In genomic region chr8:84661961-84662571, GRCm38 (mm10) we compare ENCODE assay signal across 8 mouse cellular contexts. TPM values are rescaled to one million over a fixed set of nuclear protein-coding genes. Genes with fewer than 3 reads are reported as not detected.
DNase-seq lines count a peak whose midpoint lies in the region; ATAC-seq and TF ChIP-seq lines count a peak whose summit lies in the region.

No protein-coding gene starts in this region.

- H3K4me1 ChIP-seq in G1E (ENCODE audit: insufficient read depth, low read depth, low read length) = peaks cover 59% of the 10 kb centered on the region
- peaks cover 46% of the 10 kb centered on the region for H3K4me1 ChIP-seq in hindbrain, embryonic 12.5 days
- H3K4me1 ChIP-seq in liver, adult 2 months (ENCODE audit: control insufficient read depth, insufficient read depth, low read length) = peaks cover 9% of the 10 kb centered on the region
- H3K4me1 ChIP-seq in neural tube, embryonic 12.5 days = peaks cover 45% of the 10 kb centered on the region

- H3K9ac ChIP-seq in hindbrain, embryonic 12.5 days = peak overlapping the region; percentile 72
- H3K9ac ChIP-seq in liver, adult 2 months (ENCODE audit: low read depth, low read length) = peak overlapping the region; percentile 74
- peak overlapping the region; percentile 91 for H3K9ac ChIP-seq in neural tube, embryonic 12.5 days

- no peaks in the 10 kb centered on the region for H3K27me3 ChIP-seq in G1E (ENCODE audit: insufficient read depth, low read length)
- no peaks in the 10 kb centered on the region for H3K27me3 ChIP-seq in hindbrain, embryonic 12.5 days
- no peaks in the 10 kb centered on the region for H3K27me3 ChIP-seq in liver, adult 2 months (ENCODE audit: control insufficient read depth, insufficient read depth, low read length)
- no peaks in the 10 kb centered on the region for H3K27me3 ChIP-seq in neural tube, embryonic 12.5 days (replicated peaks)

- no peak for TF ChIP-seq CTCF in G1E (IDR thresholded peaks at IDR 0.05; ENCODE audit: low read depth, low read length)
- TF ChIP-seq CTCF in liver, adult 2 months (IDR thresholded peaks at IDR 0.05; ENCODE audit: low read depth, low read length) = no peak

- H3K9me3 ChIP-seq in G1E (replicated peaks) = no peaks in the 10 kb centered on the region
- H3K9me3 ChIP-seq in hindbrain, embryonic 12.5 days (replicated peaks) = no peaks in the 10 kb centered on the region
- no peaks in the 10 kb centered on the region for H3K9me3 ChIP-seq in neural tube, embryonic 12.5 days

- peak overlapping the region; percentile 93 for H3K4me2 ChIP-seq in hindbrain, embryonic 12.5 days (replicated peaks)
- H3K4me2 ChIP-seq in neural tube, embryonic 12.5 days (replicated peaks) = peak overlapping the region; percentile 94

- H3K36me3 ChIP-seq in G1E (replicated peaks) = peaks cover 25% of the 10 kb centered on the region
- H3K36me3 ChIP-seq in hindbrain, embryonic 12.5 days = no peaks in the 10 kb centered on the region
- no peaks in the 10 kb centered on the region for H3K36me3 ChIP-seq in liver, adult 2 months (ENCODE audit: control insufficient read depth, insufficient read depth, low read length)
- H3K36me3 ChIP-seq in neural tube, embryonic 12.5 days = no peaks in the 10 kb centered on the region

- no peak for TF ChIP-seq POLR2A in liver, adult 2 months (IDR thresholded peaks at IDR 0.05; ENCODE audit: extremely low read depth, insufficient read depth, low read length)

- peak overlapping the region; percentile 88 for H3K27ac ChIP-seq in hindbrain, embryonic 12.5 days
- H3K27ac ChIP-seq in liver, adult 2 months (replicated peaks; ENCODE audit: insufficient read depth, low read depth, low read length) = peak overlapping the region; percentile 95
- H3K27ac ChIP-seq in neural tube, embryonic 12.5 days = peak overlapping the region; percentile 74

- H3K4me3 ChIP-seq in G1E (ENCODE audit: low read depth, low read length) = peak overlapping the region; percentile 83
- peak overlapping the region; percentile 62 for H3K4me3 ChIP-seq in hindbrain, embryonic 12.5 days
- peak overlapping the region; percentile 61 for H3K4me3 ChIP-seq in liver, adult 2 months (ENCODE audit: insufficient read depth, low read depth, low read length)
- H3K4me3 ChIP-seq in neural tube, embryonic 12.5 days = peak overlapping the region; percentile 78

- 0 out of 2 replicates have a peak, but pooled peaks have one; percentile 0 for ATAC-seq in frontal cortex, adult (ENCODE audit: low TSS enrichment)
- ATAC-seq in G1E (ENCODE audit: extremely low read depth, insufficient number of reproducible peaks, low FRiP score, poor library complexity, severe bottlenecking) = no peak
- ATAC-seq in erythroblast, adult 5-6 weeks (replicated peaks; ENCODE audit: low FRiP score, poor library complexity, severe bottlenecking) = 0 out of 2 replicates have a peak, but pooled peaks have one; percentile 0
- peak; percentile 14; the same call in 1 of the 2 replicates for ATAC-seq in hindbrain, embryonic 12.5 days (ENCODE audit: low FRiP score)
- peak; percentile 18 for ATAC-seq in neural tube, embryonic 12.5 days (ENCODE audit: low FRiP score, low read depth)

- H3K79me2 ChIP-seq in liver, adult 2 months (ENCODE audit: control insufficient read depth, insufficient read depth, low read length) = 0 out of 2 replicates have a peak, but pooled peaks cover 7% of the 10 kb centered on the region

- no peak for DNase-seq in frontal cortex, postnatal 25 days (ENCODE audit: low spot score in 2 of 2)
- DNase-seq in G1E (ENCODE audit: low spot score) = peak; percentile 25
- no peak for DNase-seq in liver, adult 2 months (ENCODE audit: extremely low read depth, low read depth, low spot score)
- DNase-seq in urinary bladder, postnatal 14 days (ENCODE audit: low spot score) = peak; percentile 45

- under 1% methylated on average over 61 of the region's 61 CpGs for WGBS in hindbrain, embryonic 12.5 days
- WGBS in liver, adult 2 months = under 1% methylated on average over 61 of the region's 61 CpGs
- under 1% methylated on average over 61 of the region's 61 CpGs for WGBS in neural tube, embryonic 12.5 days

RNA-seq across cellular contexts. Expression of gene Ier2, which starts 0.6 kb away (rescaled TPM):
- total RNA-seq in G1E (2014; fragmentation: Nextera tagmentation) = 60.5 and 64.9 TPM in 2 replicates
- 43.1 and 48.5 TPM in 2 replicates for total RNA-seq in G1E (2017)
- polyA plus RNA-seq in G1E (2012) = 112 and 119 TPM in 2 replicates
- total RNA-seq in erythroblast, adult 5-6 weeks (2015; ENCODE audit: low replicate concordance) = 17.8 and 22.9 TPM in 2 replicates
- total RNA-seq in erythroblast, adult 5-6 weeks (2017; ENCODE audit: low replicate concordance) = 9.2 and 14.8 TPM in 2 replicates
- 62.5 and 64.8 TPM in 2 replicates for polyA plus RNA-seq in hindbrain, embryonic 12.5 days (2016; fragmentation: Nextera tagmentation; extraction: Ambion mirVana)
- 13.1 and 15.6 TPM in 2 replicates for total RNA-seq in liver, adult 2 months (2014; rRNA removed)
- polyA plus RNA-seq in liver, adult 2 months (2012; rRNA removed) = 12.0 and 12.6 TPM in 2 replicates
- 72.4 and 72.8 TPM in 2 replicates for polyA plus RNA-seq in neural tube, embryonic 12.5 days (2016; fragmentation: Nextera tagmentation; extraction: Ambion mirVana)

RNA-seq across cellular contexts. Expression of gene Trmt1, which starts 24.0 kb away (rescaled TPM):
- total RNA-seq in G1E (2014; fragmentation: Nextera tagmentation) (63.3 and 64.9 TPM in 2 replicates), G1E (2017) (68.2 and 96.4 TPM in 2 replicates)
- polyA plus RNA-seq in G1E (2012) = 244 and 260 TPM in 2 replicates
- total RNA-seq in erythroblast, adult 5-6 weeks (2015; ENCODE audit: low replicate concordance) = 9.8 and 16.9 TPM in 2 replicates
- 18.3 and 21.5 TPM in 2 replicates for total RNA-seq in erythroblast, adult 5-6 weeks (2017; ENCODE audit: low replicate concordance)
- polyA plus RNA-seq in hindbrain, embryonic 12.5 days (2016; fragmentation: Nextera tagmentation; extraction: Ambion mirVana) = 51.2 and 55.9 TPM in 2 replicates
- total RNA-seq in liver, adult 2 months (2014; rRNA removed) = 20.7 and 27.3 TPM in 2 replicates
- polyA plus RNA-seq in liver, adult 2 months (2012; rRNA removed) = 44.6 and 58.6 TPM in 2 replicates
- 58.5 and 59.1 TPM in 2 replicates for polyA plus RNA-seq in neural tube, embryonic 12.5 days (2016; fragmentation: Nextera tagmentation; extraction: Ambion mirVana)

RNA-seq across cellular contexts. Expression of gene Nacc1, which starts 25.6 kb away (rescaled TPM):
- total RNA-seq in G1E (2014; fragmentation: Nextera tagmentation) (120 and 125 TPM in 2 replicates), G1E (2017) (48.1 and 54.5 TPM in 2 replicates)
- 207 and 224 TPM in 2 replicates for polyA plus RNA-seq in G1E (2012)
- total RNA-seq in erythroblast, adult 5-6 weeks (2015; ENCODE audit: low replicate concordance) = 12.7 and 19.9 TPM in 2 replicates
- total RNA-seq in erythroblast, adult 5-6 weeks (2017; ENCODE audit: low replicate concordance) = 8.2 and 13.1 TPM in 2 replicates
- 20.9 and 21.3 TPM in 2 replicates for polyA plus RNA-seq in hindbrain, embryonic 12.5 days (2016; fragmentation: Nextera tagmentation; extraction: Ambion mirVana)
- 5.3 and 8.0 TPM in 2 replicates for total RNA-seq in liver, adult 2 months (2014; rRNA removed)
- polyA plus RNA-seq in liver, adult 2 months (2012; rRNA removed) = 31.0 and 32.6 TPM in 2 replicates
- polyA plus RNA-seq in neural tube, embryonic 12.5 days (2016; fragmentation: Nextera tagmentation; extraction: Ambion mirVana) = 17.2 and 19.2 TPM in 2 replicates

RNA-seq across cellular contexts. Expression of gene Lyl1, which starts 39.2 kb away (rescaled TPM):
- 136 and 138 TPM in 2 replicates for total RNA-seq in G1E (2014; fragmentation: Nextera tagmentation)
- 81.2 and 95.6 TPM in 2 replicates for total RNA-seq in G1E (2017)
- 550 and 561 TPM in 2 replicates for polyA plus RNA-seq in G1E (2012)
- total RNA-seq in erythroblast, adult 5-6 weeks (2015; ENCODE audit: low replicate concordance) = 37.4 and 40.3 TPM in 2 replicates
- 43.1 and 44.2 TPM in 2 replicates for total RNA-seq in erythroblast, adult 5-6 weeks (2017; ENCODE audit: low replicate concordance)
- 4.6 and 4.9 TPM in 2 replicates for polyA plus RNA-seq in hindbrain, embryonic 12.5 days (2016; fragmentation: Nextera tagmentation; extraction: Ambion mirVana)
- 0.18 and 0.47 TPM in 2 replicates for total RNA-seq in liver, adult 2 months (2014; rRNA removed)
- polyA plus RNA-seq in liver, adult 2 months (2012; rRNA removed) = 0.71 and 1.3 TPM in 2 replicates
- polyA plus RNA-seq in neural tube, embryonic 12.5 days (2016; fragmentation: Nextera tagmentation; extraction: Ambion mirVana) = 4.4 and 4.5 TPM in 2 replicates

Comparison
In these comparisons a context has a peak if more than half of its experiments do, and no peak if none do; other contexts are left out.
1. DNase-seq: peak in G1E (single experiment) and urinary bladder, postnatal 14 days (single experiment); none in frontal cortex, postnatal 25 days (0 of 2) and liver, adult 2 months (single experiment).
2. Peak in every context shown above with its lines, with median percentiles within 50 percentile points of each other: H3K4me3 ChIP-seq, H3K27ac ChIP-seq and H3K9ac ChIP-seq.